Comparison of ENCODE assay signal across 9 mouse cellular contexts in the genomic region with DNA sequence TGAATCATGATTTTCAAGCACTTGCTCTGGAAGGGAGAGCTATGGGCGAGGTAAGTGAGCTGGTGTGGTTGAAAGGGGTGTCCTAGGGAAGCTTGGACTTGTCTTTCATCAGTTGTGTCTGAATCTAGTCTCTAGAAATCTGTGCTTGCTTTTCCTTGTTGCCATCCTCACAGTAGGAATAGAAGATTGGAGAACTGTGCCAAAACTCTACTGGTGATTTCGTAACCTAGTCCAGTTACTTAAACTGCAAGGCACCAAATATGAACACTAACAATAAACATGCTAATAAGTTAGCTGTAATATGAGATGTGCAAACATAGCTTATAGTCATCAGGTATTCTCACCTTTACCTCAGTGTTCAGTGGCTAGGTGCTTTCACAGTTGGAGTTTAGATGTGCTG.
"Had no signal": no experiment of that assay in that cellular context is flagged by ENCODE, and none has a peak within 500 bp of the region (broad histone marks: within the 10 kb centered on the region; RNA-seq: fewer than 3 reads in every experiment).

No protein-coding gene starts in this region.

- H3K4me3 ChIP-seq: limb, embryonic 13.5 days; liver, embryonic 12.5 days; midbrain, embryonic 12.5 days had no signal

- H3K9ac ChIP-seq: limb, embryonic 13.5 days; liver, embryonic 12.5 days; midbrain, embryonic 12.5 days had no signal

- ATAC-seq: liver, embryonic 12.5 days had no signal

- H3K4me2 ChIP-seq: limb, embryonic 13.5 days; liver, embryonic 12.5 days; midbrain, embryonic 12.5 days had no signal

- H3K27me3 ChIP-seq: limb, embryonic 13.5 days; liver, embryonic 12.5 days; midbrain, embryonic 12.5 days had no signal

- H3K9me3 ChIP-seq: limb, embryonic 13.5 days; liver, embryonic 12.5 days; midbrain, embryonic 12.5 days had no signal

- H3K4me1 ChIP-seq: limb, embryonic 13.5 days had no signal

- DNase-seq: kidney, adult 11 months; kidney, adult 9 months; kidney, postnatal 36 days; left cerebral cortex, postnatal 4 days; right cerebral cortex, postnatal 14 days; thymus, postnatal 4 days had no signal

- H3K27ac ChIP-seq: limb, embryonic 13.5 days; midbrain, embryonic 12.5 days had no signal
